Mouse (Mus musculus) testis, adult 10 weeks (tissue): ENCODE measurements around the gene Olfr449. TPM values are rescaled to one million over a fixed set of nuclear protein-coding genes. Genes with fewer than 3 reads are reported as not detected.

Experiments used
- polyA plus RNA-seq: library from polyadenylated mRNA; stranded (reverse); fragments of 350-450 nt; fragmentation: Illumina TruSeq; extraction: RNeasy Lipid Tissue Mini Kit (QIAGEN cat#74804); gene quantifications from one replicate; pipeline ENCODE4 v1.2.3, GENCODE M21; 2014; ENCODE audit warnings: low read depth, low replicate concordance

Olfr449 gene
- polyA plus RNA-seq = not detected

GRCm38 (mm10) chr6:42834084-42834483, at the start of gene Olfr449:
Gene Olfr449 (plus strand): TSS chr6:42834384.

GRCm38 (mm10) chr6:42784793-42785192, 49.4 kb upstream of the Olfr449 start, which contains the start of gene Olfr452:
Gene Olfr452 (plus strand): TSS chr6:42785093.

GRCm38 (mm10) chr6:42811639-42812038, 22.5 kb upstream of the Olfr449 start, which contains the start of gene Olfr450:
Gene Olfr450 (plus strand): TSS chr6:42811939.

Other genes starting within 250 kb of the Olfr449 start
- not detected for gene Tcaf3, start 236.7 kb upstream of the Olfr449 start, polyA plus RNA-seq
- gene Tcaf2, start 189.1 kb upstream of the Olfr449 start, polyA plus RNA-seq = 0.56 TPM
- gene Tcaf1, start 124.3 kb upstream of the Olfr449 start, polyA plus RNA-seq = 2.5 TPM
- not detected for gene Olfr453, start 95.0 kb upstream of the Olfr449 start, polyA plus RNA-seq
- not detected for gene Olfr38, start 78.0 kb upstream of the Olfr449 start, polyA plus RNA-seq
- not detected for gene Olfr452, start 49.3 kb upstream of the Olfr449 start, polyA plus RNA-seq
- not detected for gene Olfr450, start 22.4 kb upstream of the Olfr449 start, polyA plus RNA-seq
- gene Olfr448, start 56.1 kb downstream of the Olfr449 start, polyA plus RNA-seq = not detected
- not detected for gene Olfr447, start 74.5 kb downstream of the Olfr449 start, polyA plus RNA-seq
- gene Olfr446, start 87.0 kb downstream of the Olfr449 start, polyA plus RNA-seq = not detected
- gene Olfr444, start 114.7 kb downstream of the Olfr449 start, polyA plus RNA-seq = not detected